Mouse (Mus musculus) neural tube, embryonic 11.5 days (tissue): ENCODE results near the gene Nckap5. TPM values are rescaled to one million over a fixed set of nuclear protein-coding genes. Genes with fewer than 3 reads are reported as not detected.

Experiments
- ATAC-seq: fragments of 200-750 bp; cut with Nextera tagmentation; 2 replicates; pipeline ENCODE4 v1.8.0; 2017; ENCODE audit warnings: moderate number of reproducible peaks, mild to moderate bottlenecking, moderate TSS enrichment, moderate library complexity; ENCODE audit not compliant: insufficient read depth, low FRiP score, low TSS enrichment
- DNase-seq: peaks from one replicate; pipeline ENCODE4 v3.0.0-alpha.2; 2015; ENCODE audit warnings: low spot score
- H3K27ac ChIP-seq: fragments of 300-500 bp; sonication (generic); 2 replicates; pipeline ENCODE4 v1.5.1; 2014; ENCODE audit warnings: low read depth, mild to moderate bottlenecking, low read length
- H3K27me3 ChIP-seq: fragments of 300-500 bp; sonication (generic); 2 replicates; pipeline ENCODE4 v1.6.1; 2014; ENCODE audit warnings: mild to moderate bottlenecking, low read length, mixed read lengths; ENCODE audit not compliant: control insufficient read depth, insufficient read depth
- H3K36me3 ChIP-seq: fragments of 300-500 bp; sonication (generic); 2 replicates; pipeline ENCODE4 v1.6.1; 2014; ENCODE audit warnings: mild to moderate bottlenecking, low read length, moderate library complexity, mixed read lengths; ENCODE audit not compliant: control insufficient read depth, insufficient read depth
- H3K4me1 ChIP-seq: fragments of 300-500 bp; sonication (generic); 2 replicates; pipeline ENCODE4 v1.6.1; 2014; ENCODE audit warnings: low read length, mixed read lengths; ENCODE audit not compliant: control insufficient read depth, insufficient read depth
- H3K4me2 ChIP-seq: fragments of 300-500 bp; sonication (generic); 2 replicates; pipeline ENCODE4 v1.6.1; 2014; ENCODE audit warnings: low read depth, mild to moderate bottlenecking, moderate library complexity
- H3K4me3 ChIP-seq: fragments of 300-500 bp; sonication (generic); 2 replicates; pipeline ENCODE4 v1.5.1; 2014; ENCODE audit warnings: low read depth, low read length
- H3K9ac ChIP-seq: fragments of 300-500 bp; sonication (generic); 2 replicates; pipeline ENCODE4 v1.6.1; 2014; ENCODE audit warnings: mild to moderate bottlenecking, low read length
- H3K9me3 ChIP-seq: fragments of 300-500 bp; sonication (generic); 2 replicates; pipeline ENCODE4 v1.6.1; 2016; ENCODE audit warnings: low read length; ENCODE audit not compliant: control insufficient read depth
- WGBS: fragments of 180-500 bp; shearing (Covaris S2); extraction: QIAGEN DNeasy Blood & Tissue Kit; methylation state at CpG from one replicate; pipeline ENCODE4 v1.1.7; 2014; 5-methylcytosine and 5-hydroxymethylcytosine counted together
- polyA plus RNA-seq: library from polyadenylated mRNA; unstranded; fragments of >200 nt; fragmentation: Nextera tagmentation; extraction: Ambion mirVana; gene quantifications from 2 replicates; pipeline ENCODE4 v1.2.1, GENCODE M21; 2014

The Nckap5 gene
- polyA plus RNA-seq, 1 experiment from 2014 or later: 20.6 TPM

DNA sequence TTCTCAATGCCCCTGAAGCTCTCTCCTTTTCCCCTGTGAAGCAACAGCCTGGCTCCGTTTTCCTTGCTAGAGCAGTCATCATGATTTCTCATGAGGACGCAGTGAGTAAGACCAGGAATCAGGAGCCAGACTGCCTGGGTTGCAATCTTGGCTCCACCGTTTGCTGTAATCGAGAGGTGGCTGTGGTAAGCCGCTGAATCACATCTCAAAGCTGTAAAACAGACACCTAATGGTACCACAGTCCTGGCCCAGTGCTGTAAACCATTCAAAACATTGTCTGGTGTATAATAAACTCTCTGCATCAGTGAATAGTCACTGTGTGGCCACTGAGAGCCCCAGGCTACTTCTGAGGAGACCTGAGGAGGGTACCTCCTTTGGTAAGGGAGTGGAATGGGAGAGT is 74.9 kb downstream of the Nckap5 start:
- H3K4me2 ChIP-seq: no peak overlapping the region
- H3K36me3 ChIP-seq: no peaks in the 10 kb centered on the region
- H3K27ac ChIP-seq: no peak overlapping the region
- H3K9ac ChIP-seq: no peak overlapping the region
- H3K27me3 ChIP-seq: no peaks in the 10 kb centered on the region
- ATAC-seq (no peak), DNase-seq (no peak)
- WGBS: 20% methylated on average over 5 of the region's 5 CpGs
- H3K9me3 ChIP-seq: no peaks in the 10 kb centered on the region
- no peak overlapping the region for H3K4me3 ChIP-seq
- H3K4me1 ChIP-seq: peaks cover 13% of the 10 kb centered on the region

DNA sequence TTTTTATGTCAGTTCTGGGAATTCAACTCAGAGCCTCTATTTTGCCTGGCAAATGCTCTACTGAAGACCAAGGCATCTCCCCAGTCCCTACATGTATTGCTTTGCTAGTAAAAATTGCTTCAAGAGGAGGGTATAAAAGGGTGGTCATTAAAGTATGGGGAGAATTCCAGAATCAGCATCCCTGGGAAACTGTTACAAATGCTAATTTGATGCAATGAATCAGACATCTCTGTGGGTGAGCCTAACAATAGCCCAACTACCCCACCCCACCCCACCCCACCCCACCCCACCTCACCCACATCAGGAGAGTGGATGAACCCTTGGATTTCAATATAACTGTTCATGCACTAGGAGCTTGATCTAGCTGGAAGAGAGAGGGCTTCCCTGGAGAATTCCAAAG is 77.0 kb downstream of the Nckap5 start:
- H3K27me3 ChIP-seq: no peaks in the 10 kb centered on the region
- no peaks in the 10 kb centered on the region for H3K36me3 ChIP-seq
- H3K27ac ChIP-seq: no peak overlapping the region
- H3K4me1 ChIP-seq: peaks cover 13% of the 10 kb centered on the region
- DNase-seq (no peak), ATAC-seq (no peak)
- H3K4me2 ChIP-seq: no peak overlapping the region
- no peak overlapping the region for H3K9ac ChIP-seq
- no peak overlapping the region for H3K4me3 ChIP-seq
- H3K9me3 ChIP-seq: no peaks in the 10 kb centered on the region

DNA sequence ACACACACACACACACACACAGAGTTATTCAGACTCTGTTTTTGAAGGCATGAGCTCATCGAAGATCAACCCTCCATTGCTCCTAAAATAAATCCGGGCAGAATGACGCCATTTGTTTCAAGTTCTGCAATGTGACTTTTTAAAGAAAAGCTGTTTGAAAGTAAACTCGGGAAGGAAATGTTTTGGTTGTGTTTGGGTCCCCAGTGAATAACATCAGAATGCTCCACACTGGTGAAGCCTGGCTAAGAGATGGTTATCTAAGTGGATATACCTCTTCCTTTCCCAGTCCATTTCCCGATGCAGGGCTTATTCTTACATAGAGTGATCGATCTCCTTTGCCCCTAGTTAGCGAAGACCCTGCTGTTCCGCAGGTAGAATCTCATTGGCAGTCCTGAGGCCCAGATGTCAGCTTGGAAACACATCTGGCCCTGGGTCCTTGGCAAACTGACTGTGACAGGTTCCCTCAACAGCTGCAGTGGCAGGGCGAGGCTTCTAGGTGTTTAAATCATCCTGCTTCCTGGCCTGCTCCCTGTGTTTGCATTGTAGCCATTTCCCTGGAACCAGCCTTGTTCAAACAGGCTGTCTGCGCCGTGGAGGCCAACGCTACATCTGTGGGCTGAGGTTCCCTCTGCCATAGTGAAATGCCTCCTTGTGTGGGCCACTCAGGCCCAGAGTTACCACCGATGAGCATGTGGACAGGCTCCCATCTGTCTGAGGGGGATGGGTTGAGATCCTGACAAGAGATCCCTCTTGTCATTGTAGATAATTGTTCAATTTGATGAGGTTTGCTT is 78.2 kb downstream of the Nckap5 start:
- H3K4me1 ChIP-seq: peaks cover 13% of the 10 kb centered on the region
- H3K27ac ChIP-seq: peak overlapping the region; percentile 20; the same call in 1 of the 2 replicates
- no peaks in the 10 kb centered on the region for H3K9me3 ChIP-seq
- DNase-seq (no peak), ATAC-seq (no peak)
- no peak overlapping the region for H3K9ac ChIP-seq
- 63% methylated on average over 13 of the region's 13 CpGs for WGBS
- no peak overlapping the region for H3K4me2 ChIP-seq
- no peaks in the 10 kb centered on the region for H3K36me3 ChIP-seq
- no peaks in the 10 kb centered on the region for H3K27me3 ChIP-seq
- H3K4me3 ChIP-seq: no peak overlapping the region

DNA sequence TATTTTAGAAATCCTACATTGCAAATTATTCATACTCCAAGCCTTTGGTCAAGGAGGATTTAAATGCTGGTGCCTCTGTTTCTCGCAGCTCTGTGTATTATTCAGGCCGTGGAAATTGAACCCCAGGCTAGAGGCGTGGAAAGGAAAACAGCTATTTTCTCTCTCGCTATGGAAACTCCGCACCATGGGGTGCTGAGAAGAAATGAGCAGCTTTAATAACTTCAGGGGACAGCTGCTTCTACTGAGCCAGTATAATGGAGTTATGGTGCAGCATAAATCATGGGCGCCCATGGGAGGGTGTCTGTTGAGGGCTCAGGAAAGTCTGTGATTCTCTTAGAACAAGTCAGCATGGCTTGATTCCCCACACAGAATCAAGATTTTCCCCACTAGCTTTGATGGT is 79.5 kb downstream of the Nckap5 start:
- Histone ChIP-seq H3K4me2 (no peak overlapping the region), H3K4me3 (no peak overlapping the region), H3K36me3 (no peaks in the 10 kb centered on the region), H3K27ac (no peak overlapping the region), H3K9ac (no peak overlapping the region), H3K4me1 (peaks cover 13% of the 10 kb centered on the region), H3K27me3 (no peaks in the 10 kb centered on the region), H3K9me3 (no peaks in the 10 kb centered on the region)
- ATAC-seq (peak; percentile 69), DNase-seq (peak; percentile 33)
- 36% methylated on average over 6 of the region's 6 CpGs for WGBS

DNA sequence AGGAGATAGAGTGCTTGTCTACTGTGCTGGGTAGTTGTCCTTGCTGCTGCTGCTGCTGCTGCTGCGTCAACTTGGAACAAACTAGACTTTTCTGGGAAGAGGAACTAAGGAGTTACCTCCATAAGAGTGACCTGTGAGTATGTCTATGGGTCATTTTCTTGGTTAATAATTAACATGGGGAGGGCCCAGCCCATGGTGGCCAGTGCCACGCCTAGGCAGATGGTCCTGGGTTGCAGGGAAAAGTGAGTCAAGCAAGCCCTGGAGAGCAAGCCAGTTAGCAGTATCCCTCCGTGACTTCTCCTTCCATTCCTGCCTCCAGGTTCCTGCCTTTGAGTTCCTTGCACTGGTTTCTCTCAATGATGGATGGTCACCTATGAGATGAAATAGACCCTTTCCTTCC is 80.4 kb downstream of the Nckap5 start:
- H3K9ac ChIP-seq: no peak overlapping the region
- peaks cover 22% of the 10 kb centered on the region for H3K4me1 ChIP-seq
- H3K36me3 ChIP-seq: no peaks in the 10 kb centered on the region
- H3K27me3 ChIP-seq: no peaks in the 10 kb centered on the region
- 89% methylated on average over 3 of the region's 3 CpGs for WGBS
- DNase-seq: no peak
- H3K4me3 ChIP-seq: no peak overlapping the region
- H3K27ac ChIP-seq: no peak overlapping the region
- no peaks in the 10 kb centered on the region for H3K9me3 ChIP-seq
- no peak overlapping the region for H3K4me2 ChIP-seq
- no peak for ATAC-seq

DNA sequence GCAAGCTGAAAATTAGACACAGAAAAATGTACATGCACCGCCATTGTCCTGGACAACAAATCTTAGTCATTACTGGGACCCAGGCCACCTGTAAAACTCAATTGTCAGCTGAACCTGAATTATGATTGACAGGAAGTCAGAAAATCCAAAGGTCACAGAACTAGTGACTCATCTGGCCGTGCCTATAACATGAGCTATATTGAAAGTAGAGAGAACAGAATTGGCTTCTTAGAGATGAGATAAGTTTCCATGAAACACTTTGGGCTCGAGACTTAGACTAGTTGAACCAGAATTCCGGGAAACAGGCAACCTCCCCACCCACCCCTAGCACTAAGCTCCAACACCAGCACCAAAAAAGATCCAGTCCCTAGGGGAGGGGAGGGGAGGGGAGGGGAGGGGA is 82.7 kb downstream of the Nckap5 start:
- no peaks in the 10 kb centered on the region for H3K9me3 ChIP-seq
- no peak overlapping the region for H3K9ac ChIP-seq
- H3K27me3 ChIP-seq: no peaks in the 10 kb centered on the region
- ATAC-seq (no peak), DNase-seq (no peak)
- 75% methylated on average over 4 of the region's 4 CpGs for WGBS
- no peak overlapping the region for H3K4me3 ChIP-seq
- H3K27ac ChIP-seq: no peak overlapping the region
- no peaks in the 10 kb centered on the region for H3K36me3 ChIP-seq
- H3K4me1 ChIP-seq: peaks cover 27% of the 10 kb centered on the region
- H3K4me2 ChIP-seq: no peak overlapping the region

DNA sequence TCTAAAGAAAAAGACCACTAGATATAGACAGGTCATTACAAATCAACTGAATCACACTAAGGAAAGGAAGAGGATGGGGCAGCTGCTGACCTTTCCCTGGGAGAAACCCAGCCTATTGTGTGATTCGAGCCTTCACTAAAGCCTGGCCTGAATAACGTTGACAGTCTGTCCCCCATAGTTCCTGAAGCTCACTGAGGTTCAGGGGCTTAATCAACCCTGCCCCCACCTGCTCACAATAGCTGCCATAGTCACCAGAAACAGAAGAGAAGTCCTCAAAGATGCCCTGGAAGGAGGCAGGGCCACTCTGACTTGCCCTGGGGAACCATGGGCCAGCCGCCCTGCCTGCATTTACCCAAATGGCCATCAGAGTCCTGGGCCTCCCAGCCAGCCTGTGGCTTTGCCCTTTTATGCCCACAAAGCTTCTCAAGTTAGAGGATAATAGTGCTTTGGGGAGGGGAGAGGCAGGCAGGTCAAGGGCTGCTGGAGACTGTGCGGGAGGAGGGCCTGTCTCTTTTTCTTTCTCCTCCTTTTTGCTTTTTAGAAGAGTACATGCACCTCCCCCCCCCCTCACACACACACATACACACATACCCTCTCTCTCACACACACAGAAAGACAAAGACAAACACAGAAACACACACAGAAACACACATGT is 85.0 kb downstream of the Nckap5 start:
- Histone ChIP-seq H3K9me3 (no peaks in the 10 kb centered on the region), H3K9ac (peak overlapping the region; percentile 6; the same call in 1 of the 2 replicates), H3K36me3 (no peaks in the 10 kb centered on the region), H3K4me1 (peaks cover 14% of the 10 kb centered on the region), H3K4me2 (no peak overlapping the region), H3K27ac (peak overlapping the region; percentile 80), H3K27me3 (no peaks in the 10 kb centered on the region), H3K4me3 (no peak overlapping the region)
- WGBS: 17% methylated on average over 4 of the region's 4 CpGs
- DNase-seq (peak; percentile 50), ATAC-seq (peak; percentile 60)

DNA sequence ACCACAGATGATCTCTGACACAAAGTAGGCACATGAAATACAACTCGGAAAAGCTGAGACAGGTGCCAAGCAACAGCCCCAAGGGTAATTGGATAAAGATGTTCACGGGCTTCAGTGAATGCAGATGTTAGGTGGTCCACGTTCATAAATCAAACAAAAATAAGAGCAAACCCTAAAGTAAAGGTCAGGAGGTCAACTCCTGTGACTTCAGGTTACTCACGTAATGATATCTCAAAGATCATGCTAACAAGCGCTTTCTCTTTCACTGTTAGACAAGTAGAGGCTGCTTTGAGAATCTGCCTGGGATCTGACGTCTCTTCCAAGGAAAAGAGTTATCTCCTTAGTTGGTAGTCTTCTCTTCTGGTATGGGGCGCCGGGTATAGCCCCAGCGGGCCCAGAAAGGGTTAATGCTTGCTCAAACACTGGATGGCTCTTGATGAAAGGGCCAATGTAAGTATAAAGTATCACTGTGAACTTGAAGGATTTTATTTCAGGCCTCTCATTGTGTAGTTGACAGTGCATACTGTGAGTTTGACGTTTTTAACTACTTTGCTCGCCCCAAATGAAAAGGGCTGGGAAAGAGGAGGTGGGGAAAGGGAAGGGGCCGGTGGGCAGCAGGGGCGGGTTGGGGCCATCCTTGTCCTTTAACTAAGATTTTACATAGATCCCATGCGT is 85.8 kb downstream of the Nckap5 start:
- Histone ChIP-seq H3K9ac (no peak overlapping the region), H3K36me3 (no peaks in the 10 kb centered on the region), H3K27ac (peak overlapping the region; percentile 29; the same call in 1 of the 2 replicates), H3K27me3 (no peaks in the 10 kb centered on the region), H3K4me3 (no peak overlapping the region), H3K4me2 (no peak overlapping the region), H3K9me3 (no peaks in the 10 kb centered on the region), H3K4me1 (peaks cover 14% of the 10 kb centered on the region)
- peak; percentile 34 for DNase-seq
- WGBS: 29% methylated on average over 14 of the region's 14 CpGs
- ATAC-seq: peak; percentile 76
